Mouse (Mus musculus): Measurements from ENCODE around the gene Naa40.

DNA sequence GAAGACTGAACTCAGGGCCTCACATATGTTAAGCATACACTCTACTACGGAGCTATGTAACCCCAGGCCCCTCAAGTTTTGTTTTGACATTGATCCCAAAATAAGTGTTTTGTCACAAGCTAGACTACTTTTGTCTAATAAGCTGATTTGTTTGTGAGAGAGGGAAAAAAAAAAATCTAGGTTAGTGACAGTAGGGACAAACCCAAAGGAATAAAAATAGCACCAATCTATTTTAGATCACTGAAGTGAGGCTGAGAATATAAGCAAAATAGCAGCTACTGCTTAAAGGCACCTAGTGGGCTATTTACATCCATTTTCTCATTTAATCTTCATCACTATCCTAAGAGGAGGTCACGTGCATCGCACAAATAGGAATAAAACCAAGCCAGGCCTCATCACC, 1.4 kb downstream of the Naa40 start:
- TF ChIP-seq POLR2A (IDR thresholded peaks at IDR 0.05; ENCODE audit: control insufficient read depth, low read depth, low read length) (no peak), CTCF (IDR thresholded peaks at IDR 0.05; ENCODE audit: control insufficient read depth, insufficient read depth, insufficient replicate concordance, low read depth, low read length) (no peak)

Data from testis, adult 2 months (tissue).